Mouse (Mus musculus): ENCODE measurements around the gene Olfr776. TPM values are rescaled to one million over a fixed set of nuclear protein-coding genes. Genes with fewer than 3 reads are reported as not detected.

Olfr776 gene
- total RNA-seq (2023) = not detected

GRCm38 (mm10) chr10:129258827-129259226 is at the start of gene Olfr776:
TSS of gene Olfr776 (plus strand) at chr10:129259127.

GRCm38 (mm10) chr10:129235904-129236303 is 23.0 kb upstream of the Olfr776 start, which contains the start of gene Olfr774:
TSS of gene Olfr774 (plus strand) at chr10:129236204.

DNA sequence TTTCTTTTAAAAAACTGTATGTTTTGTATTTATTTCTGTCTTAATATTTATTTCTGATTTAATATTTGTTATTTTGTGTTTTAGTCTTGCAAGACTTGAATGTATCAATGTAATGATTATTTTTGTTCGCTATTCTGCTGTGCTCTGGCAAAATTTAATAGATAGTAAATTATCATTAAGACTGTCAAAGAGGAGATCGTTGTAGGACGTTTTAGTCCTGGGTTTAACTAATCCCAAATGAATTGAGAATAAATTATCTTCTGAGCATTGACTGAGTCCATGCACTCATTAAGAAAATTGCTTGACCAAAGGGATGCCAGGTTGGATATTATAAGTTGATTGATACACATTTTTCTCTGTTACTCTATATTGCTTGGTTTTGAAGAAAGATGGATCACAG is 10.8 kb upstream of the Olfr776 start, which contains the start of gene Olfr775:
Olfr775 (plus strand) TSS at position 301 of the 400 bp plus-strand sequence.

DNA sequence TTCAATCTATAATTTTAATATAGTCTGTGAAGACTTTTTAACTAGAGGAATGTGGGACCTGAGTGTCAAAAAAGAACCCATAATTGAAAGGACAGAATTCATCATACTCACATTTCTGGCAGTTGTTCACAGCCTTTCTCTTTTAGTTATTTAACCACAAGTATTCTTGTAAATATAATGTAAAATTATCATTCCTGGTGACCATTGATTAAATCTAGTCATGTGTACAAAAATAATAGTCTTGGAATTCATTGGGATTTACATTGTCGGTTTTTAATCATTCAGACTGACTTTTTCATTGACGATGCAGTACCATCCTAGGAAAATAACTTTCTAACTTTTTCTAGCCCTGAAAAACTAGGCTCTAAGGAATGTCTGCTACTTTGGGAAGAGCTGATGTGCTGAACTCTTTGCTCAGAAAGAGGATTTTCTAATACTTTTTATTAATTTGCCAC is 12.2 kb downstream of the Olfr776 start, which contains the start of gene Olfr777:
Olfr777 (minus strand) TSS at position 405 of the 455 bp plus-strand sequence.

Other genes with a start within 250 kb of the Olfr776 start
- 1.0 TPM for gene Olfr763, start 248.3 kb upstream of the Olfr776 start, total RNA-seq (2023)
- gene Olfr764-ps1, start 219.2 kb upstream of the Olfr776 start, total RNA-seq (2023) = not detected
- gene Olfr765, start 209.1 kb upstream of the Olfr776 start, total RNA-seq (2023) = not detected
- gene Olfr766-ps1, start 190.2 kb upstream of the Olfr776 start, total RNA-seq (2023) = not detected
- not detected for gene Olfr767, start 176.2 kb upstream of the Olfr776 start, total RNA-seq (2023)
- not detected for gene Olfr768, start 159.8 kb upstream of the Olfr776 start, total RNA-seq (2023)
- gene Olfr769, start 141.3 kb upstream of the Olfr776 start, total RNA-seq (2023) = not detected
- gene Olfr770, start 120.1 kb upstream of the Olfr776 start, total RNA-seq (2023) = not detected
- not detected for gene Olfr771, start 94.4 kb upstream of the Olfr776 start, total RNA-seq (2023)
- not detected for gene Olfr772, start 81.2 kb upstream of the Olfr776 start, total RNA-seq (2023)
- not detected for gene Olfr773, start 71.7 kb upstream of the Olfr776 start, total RNA-seq (2023)
- gene Olfr774, start 22.9 kb upstream of the Olfr776 start, total RNA-seq (2023) = not detected
- not detected for gene Olfr775, start 10.7 kb upstream of the Olfr776 start, total RNA-seq (2023)
- gene Olfr777, start 12.4 kb downstream of the Olfr776 start, total RNA-seq (2023) = not detected
- gene Olfr780, start 59.0 kb downstream of the Olfr776 start, total RNA-seq (2023) = not detected
- not detected for gene Olfr781, start 69.7 kb downstream of the Olfr776 start, total RNA-seq (2023)
- not detected for gene Olfr782, start 89.7 kb downstream of the Olfr776 start, total RNA-seq (2023)
- gene Olfr784, start 125.0 kb downstream of the Olfr776 start, total RNA-seq (2023) = not detected
- gene Olfr785, start 146.3 kb downstream of the Olfr776 start, total RNA-seq (2023) = not detected
- gene Olfr786, start 168.2 kb downstream of the Olfr776 start, total RNA-seq (2023) = not detected
- not detected for gene Olfr787, start 202.7 kb downstream of the Olfr776 start, total RNA-seq (2023)
- gene Olfr788, start 211.9 kb downstream of the Olfr776 start, total RNA-seq (2023) = not detected
- gene Olfr789, start 225.6 kb downstream of the Olfr776 start, total RNA-seq (2023) = not detected
- not detected for gene Olfr790, start 239.4 kb downstream of the Olfr776 start, total RNA-seq (2023)

All from CD8-positive naive resting alpha-beta T cell, adult 57 days (primary cell).